9 mouse cellular contexts compared by ENCODE assay signal in the genomic region with DNA sequence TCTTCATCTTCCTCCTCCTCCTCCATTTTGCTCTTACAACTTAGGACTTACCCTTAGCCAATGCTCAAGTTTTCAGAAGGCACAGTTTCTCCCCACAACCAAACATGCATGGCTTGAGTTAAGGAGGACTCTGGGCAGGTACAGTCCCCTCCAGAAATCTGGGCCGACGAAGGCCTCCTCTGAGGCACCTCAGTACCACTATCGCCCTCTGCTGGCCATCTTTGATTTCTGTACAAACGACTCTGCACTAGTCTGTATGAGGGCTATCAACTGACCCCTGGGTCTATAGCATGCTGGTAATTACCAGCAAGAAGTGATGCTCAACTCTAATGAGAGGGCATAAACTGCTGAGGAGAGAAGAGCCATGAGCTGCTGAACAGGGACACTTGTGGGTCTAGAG. TPM values are rescaled to one million over a fixed set of nuclear protein-coding genes. Genes with fewer than 3 reads are reported as not detected.
A peak's percentile ranks its signal among the peaks of the same experiment; 100 is the strongest.
DNase-seq lines count a peak whose midpoint lies in the region; ATAC-seq and TF ChIP-seq lines count a peak whose summit lies in the region.
"Had no signal": no experiment of that assay in that cellular context is flagged by ENCODE, and none has a peak within 500 bp of the region (broad histone marks: within the 10 kb centered on the region; RNA-seq: fewer than 3 reads in every experiment).

No protein-coding gene starts in this region.

- 11% methylated on average over 4 of the region's 4 CpGs for WGBS in hindbrain, embryonic 11.5 days
- 5% methylated on average over 4 of the region's 4 CpGs for WGBS in hindbrain, embryonic 12.5 days

- no peaks in the 10 kb centered on the region for H3K4me1 ChIP-seq in hindbrain, embryonic 11.5 days (replicated peaks; ENCODE audit: control insufficient read depth, insufficient read depth, low read length)
- H3K4me1 ChIP-seq in hindbrain, embryonic 12.5 days = no peaks in the 10 kb centered on the region; the same call in 1 of the 2 replicates
- no peaks in the 10 kb centered on the region for H3K4me1 ChIP-seq in ES-Bruce4 (ENCODE audit: control insufficient read depth, insufficient read depth, low read length)
- H3K4me1 ChIP-seq: embryonic facial prominence, embryonic 12.5 days had no signal

- DNase-seq in hindbrain, embryonic 11.5 days (ENCODE audit: low spot score) = peak; percentile 85
- DNase-seq in c-Kit-positive CD71-positive TER-119-negative erythroid progenitor cells, embryonic 14.5 days (ENCODE audit: low read depth) = peak; percentile 16
- peak; percentile 80 for DNase-seq in forelimb bud, embryonic 11.5 days (ENCODE audit: low read depth, low spot score)
- DNase-seq in left cerebral cortex, postnatal 36 days (ENCODE audit: low spot score in 2 of 2) = peak; percentile 32 to 54
- DNase-seq in natural killer cell, adult 2 months (ENCODE audit: low spot score in 2 of 2) = peak; percentile 64 to 73
- DNase-seq in thymus, postnatal 10 days (ENCODE audit: low spot score in 2 of 2) = peak; percentile 42 to 80

- H3K27ac ChIP-seq in hindbrain, embryonic 11.5 days (ENCODE audit: low read depth, low read length) = no peak overlapping the region
- no peak overlapping the region for H3K27ac ChIP-seq in hindbrain, embryonic 12.5 days
- H3K27ac ChIP-seq in ES-Bruce4 (ENCODE audit: insufficient read depth, low read length) = no peak overlapping the region
- H3K27ac ChIP-seq: embryonic facial prominence, embryonic 12.5 days had no signal

- TF ChIP-seq EP300 in ES-Bruce4 (IDR thresholded peaks at IDR 0.05; ENCODE audit: insufficient read depth, low read depth, low read length) = no peak

- H3K9me3 ChIP-seq in hindbrain, embryonic 11.5 days (ENCODE audit: control insufficient read depth, low read length) = no peaks in the 10 kb centered on the region
- H3K9me3 ChIP-seq in hindbrain, embryonic 12.5 days (replicated peaks) = no peaks in the 10 kb centered on the region
- no peaks in the 10 kb centered on the region for H3K9me3 ChIP-seq in ES-Bruce4 (replicated peaks; ENCODE audit: control insufficient read depth, insufficient read depth, low read length, poor library complexity, severe bottlenecking)

- TF ChIP-seq CTCF in ES-Bruce4 (IDR thresholded peaks at IDR 0.05; ENCODE audit: low read depth, low read length) = peak; percentile 66

- H3K27me3 ChIP-seq in hindbrain, embryonic 11.5 days (ENCODE audit: control insufficient read depth, insufficient read depth, low read length) = no peaks in the 10 kb centered on the region
- H3K27me3 ChIP-seq in hindbrain, embryonic 12.5 days = no peaks in the 10 kb centered on the region; the same call in 1 of the 2 replicates
- H3K27me3 ChIP-seq in ES-Bruce4 (ENCODE audit: control insufficient read depth, insufficient read depth, low read length, poor library complexity, severe bottlenecking) = no peaks in the 10 kb centered on the region

- H3K36me3 ChIP-seq in hindbrain, embryonic 11.5 days (ENCODE audit: control insufficient read depth, insufficient read depth, low read length) = no peaks in the 10 kb centered on the region
- H3K36me3 ChIP-seq in hindbrain, embryonic 12.5 days = no peaks in the 10 kb centered on the region
- H3K36me3 ChIP-seq in ES-Bruce4 (ENCODE audit: control insufficient read depth, insufficient read depth, low read length, poor library complexity, severe bottlenecking) = no peaks in the 10 kb centered on the region
- H3K36me3 ChIP-seq: embryonic facial prominence, embryonic 12.5 days had no signal

- ATAC-seq in hindbrain, embryonic 11.5 days (ENCODE audit: low FRiP score) = no peak
- ATAC-seq in hindbrain, embryonic 12.5 days (ENCODE audit: low FRiP score) = no peak

- H3K9ac ChIP-seq in hindbrain, embryonic 11.5 days (ENCODE audit: low read depth, low read length) = no peak overlapping the region
- no peak overlapping the region for H3K9ac ChIP-seq in hindbrain, embryonic 12.5 days
- no peak overlapping the region for H3K9ac ChIP-seq in ES-Bruce4 (ENCODE audit: low read depth, poor library complexity, severe bottlenecking)
- H3K9ac ChIP-seq: embryonic facial prominence, embryonic 12.5 days had no signal

- H3K4me2 ChIP-seq in hindbrain, embryonic 11.5 days (replicated peaks; ENCODE audit: low read depth, low read length) = no peak overlapping the region
- H3K4me2 ChIP-seq in hindbrain, embryonic 12.5 days (replicated peaks) = no peak overlapping the region
- H3K4me2 ChIP-seq: embryonic facial prominence, embryonic 12.5 days had no signal

- intact Hi-C loops in left cerebral cortex, postnatal 36 days (cut with DNase I) = loop anchor here (5.0 to 10.0 kb wide), 2 partner anchors 92 to 701 kb away; no protein-coding TSS in a partner anchor

- no peak for TF ChIP-seq POLR2A in ES-Bruce4 (IDR thresholded peaks at IDR 0.05; ENCODE audit: insufficient read depth, low read length)

- no peak overlapping the region for H3K4me3 ChIP-seq in hindbrain, embryonic 11.5 days (ENCODE audit: low read depth, low read length)
- H3K4me3 ChIP-seq in hindbrain, embryonic 12.5 days = no peak overlapping the region
- H3K4me3 ChIP-seq in ES-Bruce4 (ENCODE audit: low read depth, low read length) = no peak overlapping the region
- H3K4me3 ChIP-seq: embryonic facial prominence, embryonic 12.5 days had no signal

RNA-seq across cellular contexts. Expression of a gene that starts 4.5 kb away (rescaled TPM):
- 0.24 and 0.40 TPM in 2 replicates for polyA plus RNA-seq in hindbrain, embryonic 11.5 days (2014; fragmentation: Nextera tagmentation; extraction: Ambion mirVana)
- polyA plus RNA-seq in hindbrain, embryonic 12.5 days (2016; fragmentation: Nextera tagmentation; extraction: Ambion mirVana) = 1.8 and 2.0 TPM in 2 replicates
- polyA plus RNA-seq in ES-Bruce4 (2011; ENCODE audit: insufficient read depth, insufficient read length, low read depth, missing spikeins) = 0.21 TPM in 1 of 2 replicates, not detected in the other
- total RNA-seq in left cerebral cortex, postnatal 36 days (2021) = 100 to 1,000 TPM; 158 to 220 TPM

RNA-seq across cellular contexts. Expression of a gene that starts 47.4 kb away (rescaled TPM):
- polyA plus RNA-seq in hindbrain, embryonic 11.5 days (2014; fragmentation: Nextera tagmentation; extraction: Ambion mirVana) = 4.0 and 4.4 TPM in 2 replicates
- 3.9 and 4.1 TPM in 2 replicates for polyA plus RNA-seq in hindbrain, embryonic 12.5 days (2016; fragmentation: Nextera tagmentation; extraction: Ambion mirVana)
- polyA plus RNA-seq in ES-Bruce4 (2011; ENCODE audit: insufficient read depth, insufficient read length, low read depth, missing spikeins) = 11.3 and 11.4 TPM in 2 replicates
- 1 to 10 TPM; 3.5 to 3.6 TPM for total RNA-seq in left cerebral cortex, postnatal 36 days (2021)

Comparison
In these comparisons a context has a peak if more than half of its experiments do, and no peak if none do; other contexts are left out.
1. DNase-seq: peak in every context shown above with its lines; median percentile 85 in hindbrain, embryonic 11.5 days; 80 in forelimb bud, embryonic 11.5 days; 68 in natural killer cell, adult 2 months; 61 in thymus, postnatal 10 days; 43 in left cerebral cortex, postnatal 36 days; 16 in c-Kit-positive CD71-positive TER-119-negative erythroid progenitor cells, embryonic 14.5 days.